Mouse (Mus musculus): ENCODE results near the gene Klhl8.
A peak's percentile ranks its signal among the peaks of the same experiment; 100 is the strongest.

- TF ChIP-seq CTCF (IDR thresholded peaks at IDR 0.05): peak; percentile 98
- TF ChIP-seq EP300 (IDR thresholded peaks at IDR 0.05): no peak
Measured at GRCm38 (mm10) chr5:103817754-103818153, 93.3 kb downstream of the Klhl8 start.

Measured in lung, postnatal 0 days (tissue).